Mouse (Mus musculus) MEL (cell line): Measurements from ENCODE around the gene Hsd17b3. TPM values are rescaled to one million over a fixed set of nuclear protein-coding genes. Genes with fewer than 3 reads are reported as not detected.

Experiments
- DNase-seq: peaks from one replicate; pipeline ENCODE4 v3.0.0; 2011; ENCODE audit warnings: low read depth, low spot score
- H3K27ac ChIP-seq: 2 replicates; pipeline ENCODE4 v1.5.1; 2012; ENCODE audit warnings: low read depth, mild to moderate bottlenecking, control low read depth, low read length, moderate library complexity; ENCODE audit not compliant: control insufficient read depth
- H3K27me3 ChIP-seq, 2 experiments: fragments of 150-350 bp in 1 of 2; sonication (generic) in 1 of 2; 2 replicates each; pipeline ENCODE4 v1.6.1; 2012; ENCODE audit warnings: low read length in 2 of 2, mild to moderate bottlenecking in 2 of 2, improper control_type of control experiment in 1 of 2, moderate library complexity in 1 of 2; ENCODE audit not compliant: insufficient read depth in 2 of 2, control insufficient read depth in 1 of 2
- H3K36me3 ChIP-seq, 2 experiments: 2 replicates each; pipeline ENCODE4 v1.6.1; 2012 to 2014; ENCODE audit warnings: low read length in 2 of 2, improper control_type of control experiment in 1 of 2, inconsistent platforms in 1 of 2, mild to moderate bottlenecking in 1 of 2; ENCODE audit not compliant: insufficient read depth in 2 of 2, control insufficient read depth in 1 of 2
- H3K4me1 ChIP-seq, 2 experiments: fragments of 150-350 bp in 1 of 2; sonication (generic) in 1 of 2; 2 replicates each; pipeline ENCODE4 v1.6.1; 2012; ENCODE audit warnings: low read length in 2 of 2, improper control_type of control experiment in 1 of 2, mild to moderate bottlenecking in 1 of 2; ENCODE audit not compliant: insufficient read depth in 2 of 2, control insufficient read depth in 1 of 2
- H3K4me3 ChIP-seq, 2 experiments: fragments of 150-350 bp in 1 of 2; sonication (generic) in 1 of 2; 2 replicates each; pipeline ENCODE4 v1.5.1; 2012; ENCODE audit warnings: low read depth in 2 of 2, low read length in 2 of 2, mild to moderate bottlenecking in 2 of 2, moderate library complexity in 2 of 2, control low read depth in 1 of 2, improper control_type of control experiment in 1 of 2; ENCODE audit not compliant: control insufficient read depth in 1 of 2, insufficient read depth in 1 of 2
- H3K79me2 ChIP-seq: 2 replicates; pipeline ENCODE4 v1.6.1; 2012; ENCODE audit warnings: mild to moderate bottlenecking, low read length, moderate library complexity; ENCODE audit not compliant: control insufficient read depth, poor library complexity, insufficient read depth
- H3K9ac ChIP-seq: 2 replicates; pipeline ENCODE4 v1.6.1; 2012; ENCODE audit warnings: low read depth, mild to moderate bottlenecking, control low read depth, low read length, moderate library complexity; ENCODE audit not compliant: control insufficient read depth, poor library complexity, severe bottlenecking
- H3K9me3 ChIP-seq: fragments of 150-350 bp; sonication (generic); replicated peaks from 2 replicates; pipeline ENCODE4 v1.6.1; 2012; ENCODE audit warnings: mild to moderate bottlenecking, low read length, improper control_type of control experiment, moderate library complexity; ENCODE audit not compliant: insufficient read depth
- BHLHE40 ChIP-seq: IDR thresholded peaks from 2 replicates; pipeline ENCODE4 v1.6.1; 2012; ENCODE audit warnings: low read depth, mild to moderate bottlenecking, inconsistent platforms, low read length, improper control_type of control experiment, borderline replicate concordance
- CHD1 ChIP-seq: IDR thresholded peaks from 2 replicates; pipeline ENCODE4 v1.6.1; 2012; ENCODE audit warnings: low read depth, mild to moderate bottlenecking, inconsistent platforms, low read length, improper control_type of control experiment
- CTCF ChIP-seq, 3 experiments: IDR thresholded peaks in 2 of 3; conservative IDR thresholded peaks in 1 of 3; 2 replicates each; pipeline ENCODE4 v1.5.1; 2011 to 2012; ENCODE audit warnings: low read length in 3 of 3, low read depth in 2 of 3, mild to moderate bottlenecking in 2 of 3, improper control_type of control experiment in 1 of 3, inconsistent platforms in 1 of 3, mixed read lengths in 1 of 3, moderate library complexity in 1 of 3; ENCODE audit not compliant: control insufficient read depth in 1 of 3, insufficient read depth in 1 of 3, poor library complexity in 1 of 3, severe bottlenecking in 1 of 3
- ELF1 ChIP-seq: IDR thresholded peaks from 2 replicates; pipeline ENCODE4 v1.6.1; 2014; ENCODE audit warnings: low read depth, mild to moderate bottlenecking, inconsistent platforms, low read length, improper control_type of control experiment, moderate library complexity
- JUND ChIP-seq: IDR thresholded peaks from 2 replicates; pipeline ENCODE4 v1.6.1; 2011; ENCODE audit warnings: low read depth, mild to moderate bottlenecking, improper control_type of control experiment, low read length
- KAT2A ChIP-seq: conservative IDR thresholded peaks from 2 replicates; pipeline ENCODE4 v1.6.1; 2012; ENCODE audit warnings: low read depth, low read length, improper control_type of control experiment, inconsistent platforms
- MAFK ChIP-seq: IDR thresholded peaks from 2 replicates; pipeline ENCODE4 v1.6.1; 2011; ENCODE audit warnings: low read depth, mild to moderate bottlenecking, low read length, improper control_type of control experiment, borderline replicate concordance
- MAX ChIP-seq: IDR thresholded peaks from 2 replicates; pipeline ENCODE4 v1.6.1; 2011; ENCODE audit warnings: low read length, improper control_type of control experiment
- MAZ ChIP-seq: IDR thresholded peaks from 2 replicates; pipeline ENCODE4 v1.6.1; 2012; ENCODE audit warnings: low read depth, mild to moderate bottlenecking, inconsistent platforms, low read length, improper control_type of control experiment
- MEF2A ChIP-seq: IDR thresholded peaks from 2 replicates; pipeline ENCODE4 v1.6.1; 2014; ENCODE audit warnings: low read depth, mild to moderate bottlenecking, inconsistent platforms, low read length, improper control_type of control experiment; ENCODE audit not compliant: poor library complexity, insufficient replicate concordance, severe bottlenecking; ENCODE audit errors: extremely low read depth
- MXI1 ChIP-seq: IDR thresholded peaks from 2 replicates; pipeline ENCODE4 v1.6.1; 2011; ENCODE audit warnings: mild to moderate bottlenecking, low read depth, low read length, improper control_type of control experiment
- MYB ChIP-seq: IDR thresholded peaks from 2 replicates; pipeline ENCODE4 v1.6.1; 2011; ENCODE audit warnings: mild to moderate bottlenecking, low read depth, low read length, improper control_type of control experiment
- NELFE ChIP-seq: IDR thresholded peaks from 2 replicates; pipeline ENCODE4 v1.6.1; 2011; ENCODE audit warnings: low read depth, low read length, improper control_type of control experiment
- NRF1 ChIP-seq: IDR thresholded peaks from 2 replicates; pipeline ENCODE4 v1.6.1; 2014; ENCODE audit warnings: low read depth, mild to moderate bottlenecking, inconsistent platforms, low read length, improper control_type of control experiment, moderate library complexity; ENCODE audit not compliant: poor library complexity, insufficient read depth, severe bottlenecking
- POLR2AphosphoS2 ChIP-seq: IDR thresholded peaks from 2 replicates; pipeline ENCODE4 v1.6.1; 2011; ENCODE audit warnings: low read length, improper control_type of control experiment
- POLR2AphosphoS5 ChIP-seq: IDR thresholded peaks from 2 replicates; pipeline ENCODE4 v1.6.1; 2012; ENCODE audit warnings: low read depth, borderline replicate concordance, mild to moderate bottlenecking, inconsistent platforms, low read length, moderate library complexity, mixed read lengths
- RAD21 ChIP-seq: IDR thresholded peaks from 2 replicates; pipeline ENCODE4 v1.6.1; 2011; ENCODE audit warnings: mild to moderate bottlenecking, low read depth, low read length, improper control_type of control experiment
- SIN3A ChIP-seq: IDR thresholded peaks from 2 replicates; pipeline ENCODE4 v1.6.1; 2012; ENCODE audit warnings: low read length, improper control_type of control experiment, inconsistent platforms
- SMC3 ChIP-seq: IDR thresholded peaks from 2 replicates; pipeline ENCODE4 v1.6.1; 2011; ENCODE audit warnings: low read depth, low read length, improper control_type of control experiment
- TCF12 ChIP-seq: IDR thresholded peaks from 2 replicates; pipeline ENCODE4 v1.6.1; 2014; ENCODE audit warnings: low read depth, mild to moderate bottlenecking, inconsistent platforms, low read length, improper control_type of control experiment, moderate library complexity
- USF2 ChIP-seq, 2 experiments: IDR thresholded peaks; 2 replicates each; pipeline ENCODE4 v1.6.1; 2011 to 2012; ENCODE audit warnings: improper control_type of control experiment in 2 of 2, low read length in 2 of 2, borderline replicate concordance in 1 of 2, inconsistent platforms in 1 of 2, low read depth in 1 of 2, mild to moderate bottlenecking in 1 of 2; ENCODE audit not compliant: insufficient read depth in 1 of 2
- ZC3H11A ChIP-seq: IDR thresholded peaks from 2 replicates; pipeline ENCODE4 v1.6.1; 2012; ENCODE audit warnings: low read depth, mild to moderate bottlenecking, inconsistent platforms, low read length, improper control_type of control experiment
- ZKSCAN1 ChIP-seq: IDR thresholded peaks from 2 replicates; pipeline ENCODE4 v1.6.1; 2012; ENCODE audit warnings: low read depth, mild to moderate bottlenecking, inconsistent platforms, low read length, improper control_type of control experiment, moderate library complexity
- ZNF384 ChIP-seq: IDR thresholded peaks from 2 replicates; pipeline ENCODE4 v1.6.1; 2012; ENCODE audit warnings: low read depth, mild to moderate bottlenecking, inconsistent platforms, low read length, improper control_type of control experiment
- polyA plus RNA-seq, 2 experiments: library from polyadenylated mRNA; stranded (reverse) in 1 of 2; unstranded in 1 of 2; fragments of >175 nt in 1 of 2; fragments of >200 nt in 1 of 2; gene quantifications; 2 replicates each; pipeline versions ENCODE4 v1.2.1 to v1.2.4; 2012; ENCODE audit warnings: low replicate concordance in 2 of 2, low read depth in 1 of 2; ENCODE audit not compliant: insufficient read length in 2 of 2, insufficient read depth in 1 of 2, missing spikeins in 1 of 2
- total RNA-seq: library from RNA; depleted of rRNA; stranded (reverse); fragments of 300-350 nt; gene quantifications from 2 replicates; pipeline ENCODE4 v1.2.3, GENCODE M21; 2012

Gene Hsd17b3
- total and polyA plus RNA-seq, 3 experiments, result not detected

- Histone ChIP-seq H3K27ac (no peak overlapping the region), H3K4me3 (no peak overlapping the region), H3K27me3 (no peaks in the 10 kb centered on the region), H3K4me1 (no peaks in the 10 kb centered on the region), H3K36me3 (no peaks in the 10 kb centered on the region), H3K79me2 (no peaks in the 10 kb centered on the region), H3K9me3 (no peaks in the 10 kb centered on the region), H3K9ac (no peak overlapping the region)
- TF ChIP-seq NELFE (no peak), BHLHE40 (no peak), MXI1 (no peak), TCF12 (no peak), POLR2AphosphoS2 (no peak), ZNF384 (no peak), RAD21 (no peak), SIN3A (no peak), USF2 (IDR thresholded peaks at IDR 0.05; ENCODE audit: borderline replicate concordance in 1 of 2, insufficient read depth in 1 of 2, low read depth in 1 of 2, low read length in 2 of 2) (no peak), POLR2AphosphoS5 (no peak), ZKSCAN1 (no peak), CTCF (IDR thresholded peaks at IDR 0.05 in 2 of 3, conservative IDR thresholded peaks at IDR 0.05 in 1 of 3; ENCODE audit: control insufficient read depth in 1 of 3, insufficient read depth in 1 of 3, low read depth in 2 of 3, low read length in 3 of 3, poor library complexity in 1 of 3, severe bottlenecking in 1 of 3) (no peak), MAX (no peak)
- no peak for DNase-seq
Measured at GRCm38 (mm10) chr13:64110421-64110820, 21.4 kb upstream of the Hsd17b3 start.

- DNase-seq, result no peak
- H3K9ac ChIP-seq, result no peak overlapping the region
- no peaks in the 10 kb centered on the region for H3K27me3 ChIP-seq
- H3K27ac ChIP-seq, result no peak overlapping the region
- no peaks in the 10 kb centered on the region for H3K4me1 ChIP-seq
- no peaks in the 10 kb centered on the region for H3K36me3 ChIP-seq
- H3K4me3 ChIP-seq, result no peak overlapping the region
- no peaks in the 10 kb centered on the region for H3K9me3 ChIP-seq
- no peaks in the 10 kb centered on the region for H3K79me2 ChIP-seq
- TF ChIP-seq ELF1, result no peak
- no peak for TF ChIP-seq MAZ
- TF ChIP-seq MYB, result no peak
Measured at GRCm38 (mm10) chr13:64108381-64108850, 19.4 kb upstream of the Hsd17b3 start.

- Histone ChIP-seq H3K4me1 (no peaks in the 10 kb centered on the region), H3K79me2 (no peaks in the 10 kb centered on the region), H3K27me3 (no peaks in the 10 kb centered on the region), H3K9me3 (no peaks in the 10 kb centered on the region), H3K36me3 (no peaks in the 10 kb centered on the region), H3K4me3 (no peak overlapping the region), H3K27ac (no peak overlapping the region), H3K9ac (no peak overlapping the region)
- DNase-seq, result no peak
- TF ChIP-seq MYB, result no peak
- no peak for TF ChIP-seq MAFK
- no peak for TF ChIP-seq TCF12
- TF ChIP-seq ZC3H11A, result no peak
- no peak for TF ChIP-seq BHLHE40
- TF ChIP-seq MAX, result no peak
- TF ChIP-seq POLR2AphosphoS5, result no peak
- no peak for TF ChIP-seq SMC3
- no peak for TF ChIP-seq ELF1
- TF ChIP-seq CTCF (IDR thresholded peaks at IDR 0.05 in 2 of 3, conservative IDR thresholded peaks at IDR 0.05 in 1 of 3; ENCODE audit: control insufficient read depth in 1 of 3, insufficient read depth in 1 of 3, low read depth in 2 of 3, low read length in 3 of 3, poor library complexity in 1 of 3, severe bottlenecking in 1 of 3), result no peak
- no peak for TF ChIP-seq JUND
- TF ChIP-seq USF2 (IDR thresholded peaks at IDR 0.05; ENCODE audit: borderline replicate concordance in 1 of 2, insufficient read depth in 1 of 2, low read depth in 1 of 2, low read length in 2 of 2), result no peak
- TF ChIP-seq CHD1, result no peak
- no peak for TF ChIP-seq MAZ
- no peak for TF ChIP-seq POLR2AphosphoS2
- no peak for TF ChIP-seq KAT2A
- TF ChIP-seq NRF1, result no peak
- TF ChIP-seq MEF2A, result no peak
Measured at GRCm38 (mm10) chr13:64107535-64107934, 18.5 kb upstream of the Hsd17b3 start.
